Mouse (Mus musculus): ENCODE measurements around the gene Gm29776.

Gm29776 gene

GRCm38 (mm10) chr14:54712074-54712473 is 13.4 kb upstream of the Gm29776 start, which contains the start of gene Cebpe:
Gene Cebpe, minus strand, starts transcription at chr14:54712174.
- in situ Hi-C loops (cut with MboI, MseI), result loop anchor here (10.0 kb wide), 1 partner anchor 73 kb away; the partner anchor contains the start of gene Slc7a8

- in situ Hi-C loops (cut with MboI, MseI), result no loop called here
Observed at GRCm38 (mm10) chr14:54709054-54709453, 10.4 kb upstream of the Gm29776 start.

- in situ Hi-C loops (cut with MboI, MseI), result no loop called here
Observed at GRCm38 (mm10) chr14:54706589-54707320, 8.1 kb upstream of the Gm29776 start.

- in situ Hi-C loops (cut with MboI, MseI), result no loop called here
Observed at GRCm38 (mm10) chr14:54705844-54706243, 7.2 kb upstream of the Gm29776 start.

- in situ Hi-C loops (cut with MboI, MseI), result no loop called here
Observed at GRCm38 (mm10) chr14:54703207-54703606, 4.6 kb upstream of the Gm29776 start.

GRCm38 (mm10) chr14:54701298-54701697 is 2.7 kb upstream of the Gm29776 start:
- in situ Hi-C loops (cut with MboI, MseI), result no loop called here

- in situ Hi-C loops (cut with MboI, MseI), result no loop called here
Observed at GRCm38 (mm10) chr14:54699586-54699985, 953 bp upstream of the Gm29776 start.

GRCm38 (mm10) chr14:54696752-54697151 is 1.9 kb downstream of the Gm29776 start:
- in situ Hi-C loops (cut with MboI, MseI), result no loop called here

- in situ Hi-C loops (cut with MboI, MseI), result no loop called here
Observed at GRCm38 (mm10) chr14:54695042-54695441, 3.6 kb downstream of the Gm29776 start.

GRCm38 (mm10) chr14:54687251-54687650 is 11.4 kb downstream of the Gm29776 start:
- in situ Hi-C loops (cut with MboI, MseI), result no loop called here

- in situ Hi-C loops (cut with MboI, MseI), result no loop called here
Observed at GRCm38 (mm10) chr14:54686522-54687143, 12.0 kb downstream of the Gm29776 start, which contains the start of gene Acin1. Gene Acin1, minus strand, starts transcription at chr14:54686931.

- in situ Hi-C loops (cut with MboI, MseI), result no loop called here
Observed at GRCm38 (mm10) chr14:54686063-54686521, 12.5 kb downstream of the Gm29776 start, which contains the start of gene 1700123O20Rik. Gene 1700123O20Rik, plus strand, starts transcription at chr14:54686216.

- in situ Hi-C loops (cut with MboI, MseI), result no loop called here
Observed at GRCm38 (mm10) chr14:54685471-54685870, 13.2 kb downstream of the Gm29776 start.

- in situ Hi-C loops (cut with MboI, MseI), result no loop called here
Observed at GRCm38 (mm10) chr14:54682396-54682795, 16.2 kb downstream of the Gm29776 start.

- in situ Hi-C loops (cut with MboI, MseI), result no loop called here
Observed at GRCm38 (mm10) chr14:54678657-54679304, 19.9 kb downstream of the Gm29776 start.

- in situ Hi-C loops (cut with MboI, MseI), result no loop called here
Observed at GRCm38 (mm10) chr14:54676290-54676689, 22.3 kb downstream of the Gm29776 start.

- in situ Hi-C loops (cut with MboI, MseI), result no loop called here
Observed at GRCm38 (mm10) chr14:54674317-54674716, 24.3 kb downstream of the Gm29776 start.

- in situ Hi-C loops (cut with MboI, MseI), result no loop called here
Observed at GRCm38 (mm10) chr14:54669381-54669780, 29.3 kb downstream of the Gm29776 start.

GRCm38 (mm10) chr14:54664477-54665222 is 34.0 kb downstream of the Gm29776 start:
- in situ Hi-C loops (cut with MboI, MseI), result no loop called here

- in situ Hi-C loops (cut with MboI, MseI), result no loop called here
Observed at GRCm38 (mm10) chr14:54660009-54660408, 38.6 kb downstream of the Gm29776 start.

GRCm38 (mm10) chr14:54653496-54653895 is 45.1 kb downstream of the Gm29776 start:
- in situ Hi-C loops (cut with MboI, MseI), result no loop called here

GRCm38 (mm10) chr14:54652787-54653186 is 45.8 kb downstream of the Gm29776 start:
- in situ Hi-C loops (cut with MboI, MseI), result no loop called here
